Mouse (Mus musculus) adrenal gland, postnatal 4 days (tissue): ENCODE measurements around the gene Cd70. TPM values are rescaled to one million over a fixed set of nuclear protein-coding genes. Genes with fewer than 3 reads are reported as not detected.
A peak's percentile ranks its signal among the peaks of the same experiment; 100 is the strongest.

ENCODE experiments used
- DNase-seq, 2 experiments: peaks; one replicate each; pipeline ENCODE4 v3.0.0; 2021 to 2022; ENCODE audit warnings: low spot score in 2 of 2, mixed read lengths in 2 of 2
- total RNA-seq, 2 experiments: library from RNA; stranded (reverse); gene quantifications; 2 replicates each; pipeline ENCODE4 v1.2.3; 2021

The Cd70 gene
- total RNA-seq, 2 experiments from 2014 or later: not detected

GRCm38 (mm10) chr17:57099629-57100325, 49.8 kb downstream of the Cd70 start:
- no peak for DNase-seq

GRCm38 (mm10) chr17:57098321-57098720, 51.3 kb downstream of the Cd70 start:
- DNase-seq: no peak

GRCm38 (mm10) chr17:57096623-57096920, 53.0 kb downstream of the Cd70 start:
- peak; percentile 58 to 69 for DNase-seq

Other genes with a start within 250 kb of the Cd70 start
- 10 to 100 TPM; 34.4 to 38.9 TPM for gene Mllt1, start 214.4 kb downstream of the Cd70 start, total RNA-seq
- gene Acer1, start 167.7 kb downstream of the Cd70 start, total RNA-seq: under 1 TPM; 0.17 to 0.28 TPM
- 10 to 100 TPM; 79.6 to 82.7 TPM for gene Clpp, start 159.5 kb downstream of the Cd70 start, total RNA-seq
- 10 to 100 TPM; 63.6 to 63.7 TPM for gene Alkbh7, start 152.4 kb downstream of the Cd70 start, total RNA-seq
- 1 to 10 TPM in 1 of 2 experiments, not detected in 1; 1.8 TPM for gene Pspn, start 149.8 kb downstream of the Cd70 start, total RNA-seq
- gene Gtf2f1, start 138.5 kb downstream of the Cd70 start, total RNA-seq: 10 to 100 TPM; 55.7 to 58.6 TPM
- under 1 TPM; 0.25 to 0.45 TPM for gene Gm17949, start 138.3 kb downstream of the Cd70 start, total RNA-seq
- 100 to 1,000 TPM; 141 to 156 TPM for gene Khsrp, start 118.3 kb downstream of the Cd70 start, total RNA-seq
- not detected for gene Slc25a41, start 108.1 kb downstream of the Cd70 start, total RNA-seq
- 1 to 10 TPM; 2.6 to 7.3 TPM for gene Crb3, start 90.7 kb downstream of the Cd70 start, total RNA-seq
- gene Slc25a23, start 89.9 kb downstream of the Cd70 start, total RNA-seq: 10 to 100 TPM; 80.0 to 85.9 TPM
- gene Dennd1c, start 71.3 kb downstream of the Cd70 start, total RNA-seq: 1 to 10 TPM; 1.6 to 2.6 TPM
- 10 to 100 TPM; 15.7 to 27.3 TPM for gene Tubb4a, start 62.0 kb downstream of the Cd70 start, total RNA-seq
- gene Tnfsf9, start 44.5 kb downstream of the Cd70 start, total RNA-seq: under 1 TPM; 0.40 to 0.45 TPM
- gene Tnfsf14, start 44.4 kb upstream of the Cd70 start, total RNA-seq: under 1 TPM in 1 of 2 experiments, not detected in 1; 0.28 TPM
- gene C3, start 78.4 kb upstream of the Cd70 start, total RNA-seq: 100 to 1,000 TPM in 1 of 2 experiments, 10 to 100 TPM in 1; 60.7 to 452 TPM
- 10 to 100 TPM; 50.3 to 52.5 TPM for gene Gpr108, start 98.7 kb upstream of the Cd70 start, total RNA-seq
- 10 to 100 TPM; 52.1 to 58.4 TPM for gene Trip10, start 99.7 kb upstream of the Cd70 start, total RNA-seq
- 1 to 10 TPM; 2.7 to 3.3 TPM for gene Vav1, start 129.3 kb upstream of the Cd70 start, total RNA-seq
- 1 to 10 TPM; 7.9 to 8.3 TPM for gene Adgre1, start 208.9 kb upstream of the Cd70 start, total RNA-seq